Mouse (Mus musculus) midbrain, embryonic 12.5 days (tissue): ENCODE data around the gene Chst7. TPM values are rescaled to one million over a fixed set of nuclear protein-coding genes. Genes with fewer than 3 reads are reported as not detected.

Source experiments
- polyA plus RNA-seq: library from polyadenylated mRNA; unstranded; fragments of >200 nt; fragmentation: Nextera tagmentation; extraction: Ambion mirVana; gene quantifications from 2 replicates; pipeline ENCODE4 v1.2.1, GENCODE M21; 2016

The Chst7 gene
- polyA plus RNA-seq, 1 experiment from 2014 or later = 3.0 TPM

Other genes with a start within 250 kb of the Chst7 start
- 2.2 and 3.1 TPM in 2 replicates for gene Slc9a7, start 232.2 kb downstream of the Chst7 start, polyA plus RNA-seq